Mouse (Mus musculus) stomach, postnatal 0 days (tissue): ENCODE measurements around the gene Mrpl42.

Source experiments
- CTCF ChIP-seq: IDR thresholded peaks from 2 replicates; pipeline ENCODE4 v1.5.1; 2016; ENCODE audit warnings: antibody characterized with exemption, low read depth, mild to moderate bottlenecking, moderate library complexity
- EP300 ChIP-seq: optimal IDR thresholded peaks from 2 replicates; pipeline ENCODE3; 2016; ENCODE audit warnings: antibody characterized with exemption

- TF ChIP-seq EP300 (no peak), CTCF (no peak)
Measured at GRCm38 (mm10) chr10:95515293-95515931, 13.7 kb upstream of the Mrpl42 start.
